Mouse (Mus musculus) cerebellum, adult 11 months (tissue): ENCODE data around the gene Cfb.
A peak's percentile ranks its signal among the peaks of the same experiment; 100 is the strongest.
"Not testable (repeated sequence)": the region's sequence is repeated elsewhere in the genome, so short reads cannot be mapped to it uniquely, and the experiment has no call there.

Source experiments
- DNase-seq: peaks from one replicate; pipeline ENCODE4 v3.0.0; 2022

Cfb gene

DNA sequence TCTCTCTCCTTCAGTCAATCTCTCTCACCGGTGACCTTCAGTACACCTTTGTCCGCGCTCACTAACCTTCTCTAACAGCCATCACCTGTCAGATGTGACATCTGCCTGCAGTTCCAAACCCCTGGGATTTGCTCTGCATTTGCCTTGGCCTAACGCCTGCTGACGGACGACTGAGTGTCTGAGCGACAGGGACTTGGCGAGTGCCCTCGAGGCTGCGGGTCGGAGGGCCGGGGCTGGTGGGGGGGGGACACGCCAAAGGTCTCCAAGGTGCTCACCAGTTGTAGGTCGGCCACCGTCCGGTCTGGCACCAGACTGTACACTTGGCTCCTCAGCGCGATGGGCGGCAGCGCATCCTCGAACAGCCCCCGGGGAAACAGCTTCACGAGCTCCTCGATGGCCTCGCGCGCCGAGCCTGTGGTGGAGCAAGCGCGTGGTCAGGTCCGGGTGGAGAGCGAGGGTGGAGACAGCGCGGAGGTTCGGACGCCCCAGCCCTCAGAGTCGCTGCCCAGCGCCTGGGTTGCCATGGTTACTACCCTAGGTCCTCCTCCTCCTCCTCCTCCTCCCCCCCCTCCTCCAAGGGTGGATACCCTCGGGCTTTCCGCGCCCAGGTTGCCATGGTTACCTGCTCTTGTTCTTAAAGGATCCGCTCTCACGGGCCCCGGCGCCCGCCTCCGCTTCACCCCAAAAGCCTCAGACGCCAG is 26.0 kb downstream of the Cfb start:
- no peak for DNase-seq

GRCm38 (mm10) chr17:34830776-34831175 is 31.5 kb downstream of the Cfb start:
- not testable (repeated sequence) for DNase-seq

GRCm38 (mm10) chr17:34814818-34815370 is 47.4 kb downstream of the Cfb start:
- no peak for DNase-seq

DNA sequence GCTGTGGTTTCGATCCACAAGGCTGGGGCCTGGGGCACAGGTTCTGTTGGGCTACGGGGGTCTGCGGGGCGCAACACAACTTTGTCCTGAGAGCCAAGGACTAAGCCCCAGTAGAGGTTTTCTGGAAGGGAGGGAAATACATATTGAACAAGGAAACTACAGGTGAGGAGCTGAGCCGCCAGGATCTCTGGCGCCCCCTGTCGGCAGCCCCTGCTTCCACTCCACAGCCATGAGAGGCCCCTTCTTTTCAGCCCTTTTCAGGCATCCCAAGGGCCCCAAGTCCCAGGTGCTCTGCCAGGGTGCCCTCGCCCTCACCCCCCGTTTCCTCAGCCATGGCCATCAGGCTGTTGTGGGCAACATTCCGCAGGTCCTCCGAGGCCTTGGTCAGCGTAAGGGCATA is 48.6 kb downstream of the Cfb start:
- peak; percentile 24 for DNase-seq

- no peak for DNase-seq
Observed at GRCm38 (mm10) chr17:34811275-34811674, 51.0 kb downstream of the Cfb start.

- DNase-seq: not testable (repeated sequence)
Observed at GRCm38 (mm10) chr17:34810811-34811210, 51.5 kb downstream of the Cfb start.

DNA sequence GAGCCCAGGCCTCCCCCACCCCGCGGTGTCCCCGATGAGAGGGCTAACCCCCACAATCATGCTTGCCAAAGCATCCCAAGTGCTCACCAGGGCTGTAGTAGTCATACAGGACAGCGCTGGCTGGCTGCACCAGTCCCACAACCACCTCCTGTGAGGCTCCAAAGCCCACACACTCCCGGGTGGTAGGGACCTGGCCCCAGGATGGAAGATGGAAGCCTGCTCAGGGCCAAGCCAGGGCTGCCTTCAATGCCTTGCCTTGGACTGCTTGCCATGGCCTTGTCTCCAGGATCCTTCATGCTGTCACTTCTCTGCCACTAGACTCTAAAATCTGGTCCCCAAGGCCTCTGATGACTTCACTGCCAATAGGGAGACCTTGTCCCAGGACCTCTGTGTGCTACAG is 51.9 kb downstream of the Cfb start:
- not testable (repeated sequence) for DNase-seq

GRCm38 (mm10) chr17:34808599-34809205 is 53.6 kb downstream of the Cfb start:
- no peak for DNase-seq

- DNase-seq: no peak
Observed at GRCm38 (mm10) chr17:34807176-34807575, 55.1 kb downstream of the Cfb start.
